Mouse (Mus musculus) lung, embryonic 15.5 days (tissue): ENCODE results near the gene Kcnj10. TPM values are rescaled to one million over a fixed set of nuclear protein-coding genes. Genes with fewer than 3 reads are reported as not detected.
A peak's percentile ranks its signal among the peaks of the same experiment; 100 is the strongest.

Source experiments
- ATAC-seq: fragments of 200-750 bp; cut with Nextera tagmentation; 2 replicates; pipeline ENCODE4 v1.8.0; 2017; ENCODE audit warnings: moderate number of reproducible peaks, borderline replicate concordance; ENCODE audit not compliant: low FRiP score, low TSS enrichment; ENCODE audit errors: extremely low read depth
- H3K27ac ChIP-seq: fragments of 300-500 bp; sonication (generic); 2 replicates; pipeline ENCODE4 v1.5.1; 2015; ENCODE audit warnings: moderate library complexity, mild to moderate bottlenecking, inconsistent platforms
- H3K27me3 ChIP-seq: fragments of 300-500 bp; sonication (generic); 2 replicates; pipeline ENCODE4 v1.6.1; 2015; ENCODE audit warnings: inconsistent platforms
- H3K36me3 ChIP-seq: fragments of 300-500 bp; sonication (generic); 2 replicates; pipeline ENCODE4 v1.6.1; 2015; ENCODE audit warnings: inconsistent platforms
- H3K4me1 ChIP-seq: fragments of 300-500 bp; sonication (generic); 2 replicates; pipeline ENCODE4 v1.6.1; 2015; ENCODE audit warnings: inconsistent platforms
- H3K4me2 ChIP-seq: fragments of 300-500 bp; sonication (generic); 2 replicates; pipeline ENCODE4 v1.6.1; 2015; ENCODE audit warnings: inconsistent platforms, mild to moderate bottlenecking, moderate library complexity
- H3K4me3 ChIP-seq: fragments of 300-500 bp; sonication (generic); 2 replicates; pipeline ENCODE4 v1.5.1; 2015; ENCODE audit warnings: mild to moderate bottlenecking, inconsistent platforms
- H3K9ac ChIP-seq: fragments of 300-500 bp; sonication (generic); 2 replicates; pipeline ENCODE4 v1.6.1; 2015; ENCODE audit warnings: inconsistent platforms
- H3K9me3 ChIP-seq: fragments of 300-500 bp; sonication (generic); 2 replicates; pipeline ENCODE4 v1.6.1; 2016; ENCODE audit warnings: inconsistent platforms
- WGBS: fragments of 180-500 bp; shearing (Covaris S2); methylation state at CpG from one replicate; pipeline ENCODE4 v1.1.7; 2015; 5-methylcytosine and 5-hydroxymethylcytosine counted together
- polyA plus RNA-seq: library from polyadenylated mRNA; unstranded; fragments of >200 nt; fragmentation: Nextera tagmentation; extraction: Ambion mirVana; gene quantifications from 2 replicates; pipeline ENCODE4 v1.2.1, GENCODE M21; 2015

Kcnj10 gene
- polyA plus RNA-seq, 1 experiment from 2014 or later, result 0.21 TPM

- no peak overlapping the region for H3K9ac ChIP-seq
- ATAC-seq, result no peak
- 75% methylated on average over 10 of the region's 10 CpGs for WGBS
- H3K36me3 ChIP-seq, result peaks cover 7% of the 10 kb centered on the region; the same call in 1 of the 2 replicates
- peak overlapping the region; percentile 95; the same call in 1 of the 2 replicates for H3K4me2 ChIP-seq
- H3K27ac ChIP-seq, result no peak overlapping the region
- peaks cover 32% of the 10 kb centered on the region for H3K4me1 ChIP-seq
- no peaks in the 10 kb centered on the region for H3K27me3 ChIP-seq
- H3K4me3 ChIP-seq, result no peak overlapping the region
- no peaks in the 10 kb centered on the region for H3K9me3 ChIP-seq
These were observed 27.2 kb upstream of the Kcnj10 start for GRCm38 (mm10) chr1:172313613-172314411.

GRCm38 (mm10) chr1:172314911-172315310 lies 26.1 kb upstream of the Kcnj10 start:
- 79% methylated on average over 3 of the region's 3 CpGs for WGBS
- peaks cover 21% of the 10 kb centered on the region for H3K4me1 ChIP-seq

GRCm38 (mm10) chr1:172317431-172317830 lies 23.6 kb upstream of the Kcnj10 start:
- no peak overlapping the region for H3K4me3 ChIP-seq
- H3K36me3 ChIP-seq, result peaks cover 7% of the 10 kb centered on the region; the same call in 1 of the 2 replicates
- H3K27me3 ChIP-seq, result no peaks in the 10 kb centered on the region
- 61% methylated on average over 18 of the region's 18 CpGs for WGBS
- no peak overlapping the region for H3K27ac ChIP-seq
- no peaks in the 10 kb centered on the region for H3K9me3 ChIP-seq
- peaks cover 6% of the 10 kb centered on the region for H3K4me1 ChIP-seq
- no peak overlapping the region for H3K4me2 ChIP-seq
- ATAC-seq, result no peak
- H3K9ac ChIP-seq, result no peak overlapping the region

More at GRCm38 (mm10) chr1:172314911-172315310, 26.1 kb upstream of the Kcnj10 start:
- no peaks in the 10 kb centered on the region for H3K27me3 ChIP-seq
- H3K36me3 ChIP-seq, result peaks cover 7% of the 10 kb centered on the region; the same call in 1 of the 2 replicates
- H3K27ac ChIP-seq, result no peak overlapping the region
- H3K4me3 ChIP-seq, result no peak overlapping the region
- H3K4me2 ChIP-seq, result no peak overlapping the region
- H3K9me3 ChIP-seq, result no peaks in the 10 kb centered on the region
- no peak for ATAC-seq
- no peak overlapping the region for H3K9ac ChIP-seq

- Histone ChIP-seq H3K9me3 (no peaks in the 10 kb centered on the region), H3K27ac (no peak overlapping the region), H3K4me3 (no peak overlapping the region), H3K4me2 (no peak overlapping the region), H3K27me3 (no peaks in the 10 kb centered on the region), H3K9ac (no peak overlapping the region), H3K4me1 (peaks cover 2% of the 10 kb centered on the region), H3K36me3 (peaks cover 7% of the 10 kb centered on the region; the same call in 1 of the 2 replicates)
- no peak for ATAC-seq
- 67% methylated on average over 15 of the region's 15 CpGs for WGBS
These were observed 23.1 kb upstream of the Kcnj10 start for GRCm38 (mm10) chr1:172317946-172318345.

GRCm38 (mm10) chr1:172318424-172319035 lies 22.5 kb upstream of the Kcnj10 start:
- WGBS, result 80% methylated on average over 19 of the region's 19 CpGs
- no peaks in the 10 kb centered on the region for H3K4me1 ChIP-seq
- H3K9me3 ChIP-seq, result no peaks in the 10 kb centered on the region
- ATAC-seq, result no peak
- H3K9ac ChIP-seq, result no peak overlapping the region
- H3K36me3 ChIP-seq, result peaks cover 7% of the 10 kb centered on the region; the same call in 1 of the 2 replicates
- no peak overlapping the region for H3K4me2 ChIP-seq
- H3K27ac ChIP-seq, result no peak overlapping the region
- no peak overlapping the region for H3K4me3 ChIP-seq
- H3K27me3 ChIP-seq, result no peaks in the 10 kb centered on the region

GRCm38 (mm10) chr1:172319346-172319745 lies 21.7 kb upstream of the Kcnj10 start:
- Histone ChIP-seq H3K4me2 (no peak overlapping the region), H3K9ac (no peak overlapping the region), H3K4me1 (no peaks in the 10 kb centered on the region), H3K9me3 (no peaks in the 10 kb centered on the region), H3K27ac (no peak overlapping the region), H3K27me3 (no peaks in the 10 kb centered on the region), H3K36me3 (peaks cover 7% of the 10 kb centered on the region; the same call in 1 of the 2 replicates), H3K4me3 (no peak overlapping the region)
- no peak for ATAC-seq
- 77% methylated on average over 7 of the region's 7 CpGs for WGBS

- whole genome bisulfite sequencing, result 48% methylated on average over 5 of the region's 5 CpGs
These were observed 21.0 kb upstream of the Kcnj10 start for GRCm38 (mm10) chr1:172319921-172320411.

GRCm38 (mm10) chr1:172322725-172323124 lies 18.3 kb upstream of the Kcnj10 start:
- 52% methylated on average over 13 of the region's 13 CpGs for WGBS
- no peak for ATAC-seq
- Histone ChIP-seq H3K27me3 (peaks cover 30% of the 10 kb centered on the region), H3K4me3 (no peak overlapping the region), H3K9me3 (no peaks in the 10 kb centered on the region), H3K4me1 (peaks cover 10% of the 10 kb centered on the region; the same call in 1 of the 2 replicates), H3K27ac (no peak overlapping the region), H3K9ac (no peak overlapping the region), H3K4me2 (no peak overlapping the region), H3K36me3 (peaks cover 7% of the 10 kb centered on the region; the same call in 1 of the 2 replicates)

More at GRCm38 (mm10) chr1:172319921-172320411, 21.0 kb upstream of the Kcnj10 start:
- Histone ChIP-seq H3K27ac (no peak overlapping the region), H3K4me1 (no peaks in the 10 kb centered on the region), H3K4me3 (no peak overlapping the region), H3K36me3 (peaks cover 7% of the 10 kb centered on the region; the same call in 1 of the 2 replicates), H3K27me3 (peaks cover 2% of the 10 kb centered on the region), H3K9me3 (no peaks in the 10 kb centered on the region), H3K4me2 (no peak overlapping the region), H3K9ac (no peak overlapping the region)
- ATAC-seq, result no peak

GRCm38 (mm10) chr1:172323298-172323697 lies 17.7 kb upstream of the Kcnj10 start:
- ATAC-seq, result no peak
- Histone ChIP-seq H3K9me3 (no peaks in the 10 kb centered on the region), H3K4me3 (no peak overlapping the region), H3K9ac (no peak overlapping the region), H3K4me1 (peaks cover 10% of the 10 kb centered on the region; the same call in 1 of the 2 replicates), H3K4me2 (no peak overlapping the region), H3K36me3 (peaks cover 3% of the 10 kb centered on the region; the same call in 1 of the 2 replicates), H3K27ac (no peak overlapping the region), H3K27me3 (peaks cover 36% of the 10 kb centered on the region)
- 44% methylated on average over 5 of the region's 5 CpGs for WGBS

- Histone ChIP-seq H3K4me3 (no peak overlapping the region), H3K9ac (no peak overlapping the region), H3K4me1 (peaks cover 10% of the 10 kb centered on the region; the same call in 1 of the 2 replicates), H3K4me2 (no peak overlapping the region), H3K27me3 (peaks cover 41% of the 10 kb centered on the region), H3K27ac (no peak overlapping the region), H3K9me3 (no peaks in the 10 kb centered on the region), H3K36me3 (no peaks in the 10 kb centered on the region)
- ATAC-seq, result no peak
- WGBS, result 60% methylated on average over 6 of the region's 6 CpGs
These were observed 17.1 kb upstream of the Kcnj10 start for GRCm38 (mm10) chr1:172323801-172324359.

- peaks cover 50% of the 10 kb centered on the region for H3K27me3 ChIP-seq
- no peak for ATAC-seq
These were observed 16.3 kb upstream of the Kcnj10 start for GRCm38 (mm10) chr1:172324725-172325124.

More at GRCm38 (mm10) chr1:172324725-172325124, 16.3 kb upstream of the Kcnj10 start:
- 11% methylated on average over 7 of the region's 7 CpGs for WGBS
- Histone ChIP-seq H3K36me3 (no peaks in the 10 kb centered on the region), H3K9me3 (no peaks in the 10 kb centered on the region), H3K4me2 (no peak overlapping the region), H3K4me1 (peaks cover 10% of the 10 kb centered on the region; the same call in 1 of the 2 replicates), H3K27ac (no peak overlapping the region), H3K4me3 (no peak overlapping the region), H3K9ac (no peak overlapping the region)
